Mouse (Mus musculus) MEL (cell line): ENCODE measurements around the gene Glt28d2.

Experiments used
- CHD2 ChIP-seq: IDR thresholded peaks from 2 replicates; pipeline ENCODE4 v1.6.1; 2011; ENCODE audit warnings: low read length, improper control_type of control experiment
- CTCF ChIP-seq, 3 experiments: IDR thresholded peaks in 2 of 3; conservative IDR thresholded peaks in 1 of 3; 2 replicates each; pipeline ENCODE4 v1.5.1; 2011 to 2012; ENCODE audit warnings: low read length in 3 of 3, low read depth in 2 of 3, mild to moderate bottlenecking in 2 of 3, improper control_type of control experiment in 1 of 3, inconsistent platforms in 1 of 3, mixed read lengths in 1 of 3, moderate library complexity in 1 of 3; ENCODE audit not compliant: control insufficient read depth in 1 of 3, insufficient read depth in 1 of 3, poor library complexity in 1 of 3, severe bottlenecking in 1 of 3
- KAT2A ChIP-seq: conservative IDR thresholded peaks from 2 replicates; pipeline ENCODE4 v1.6.1; 2012; ENCODE audit warnings: low read depth, low read length, improper control_type of control experiment, inconsistent platforms
- MAZ ChIP-seq: IDR thresholded peaks from 2 replicates; pipeline ENCODE4 v1.6.1; 2012; ENCODE audit warnings: low read depth, mild to moderate bottlenecking, inconsistent platforms, low read length, improper control_type of control experiment
- TAL1 ChIP-seq: IDR thresholded peaks from 2 replicates; pipeline ENCODE4 v1.6.1; 2012; ENCODE audit warnings: mild to moderate bottlenecking, inconsistent platforms, low read length, moderate library complexity, mixed read lengths

- TF ChIP-seq CHD2 (no peak), MAZ (no peak), KAT2A (no peak), TAL1 (no peak), CTCF (IDR thresholded peaks at IDR 0.05 in 2 of 3, conservative IDR thresholded peaks at IDR 0.05 in 1 of 3; ENCODE audit: control insufficient read depth in 1 of 3, insufficient read depth in 1 of 3, low read depth in 2 of 3, low read length in 3 of 3, poor library complexity in 1 of 3, severe bottlenecking in 1 of 3) (no peak)
Measured at GRCm38 (mm10) chr3:85888221-85888671, 930 bp upstream of the Glt28d2 start.
